Mouse (Mus musculus): Measurements from ENCODE around the gene Gm27021. TPM values are rescaled to one million over a fixed set of nuclear protein-coding genes. Genes with fewer than 3 reads are reported as not detected.

The Gm27021 gene
- polyA plus RNA-seq, 1 experiment from 2014 or later: 2.0 TPM

DNA sequence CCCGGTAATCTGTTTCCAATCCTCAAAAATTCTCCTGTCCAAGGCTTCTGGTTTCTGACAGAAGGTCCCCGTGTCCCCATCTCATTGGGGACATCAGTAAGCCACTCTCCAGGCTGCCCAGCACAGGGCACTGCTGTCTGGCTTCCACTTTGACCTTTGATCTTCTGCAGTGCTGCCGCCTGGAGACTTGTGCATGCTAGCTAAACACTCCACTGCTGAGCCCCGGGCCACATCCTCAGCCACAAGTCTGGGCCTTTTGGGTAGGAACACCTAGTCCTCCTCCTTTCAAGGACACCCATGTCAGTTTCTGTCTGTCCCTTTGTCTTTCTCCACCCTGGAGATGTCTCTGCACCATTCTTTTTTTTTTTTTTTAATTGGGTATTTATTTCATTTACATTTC lies 25.1 kb upstream of the Gm27021 start:
- no peak overlapping the region for H3K9ac ChIP-seq (ENCODE audit: low read depth, low read length)
- H3K27me3 ChIP-seq (ENCODE audit: control insufficient read depth, insufficient read depth, low read length): peaks cover 10% of the 10 kb centered on the region; the same call in 1 of the 2 replicates
- no peaks in the 10 kb centered on the region for H3K36me3 ChIP-seq (ENCODE audit: control insufficient read depth, insufficient read depth, low read length)
- no peak overlapping the region for H3K4me2 ChIP-seq
- no peak overlapping the region for H3K4me3 ChIP-seq (ENCODE audit: low read depth, low read length)
- H3K4me1 ChIP-seq (ENCODE audit: control insufficient read depth, insufficient read depth, low read length): peaks cover 14% of the 10 kb centered on the region
- H3K9me3 ChIP-seq (replicated peaks; ENCODE audit: control insufficient read depth, low read length): no peaks in the 10 kb centered on the region
- ATAC-seq (replicated peaks; ENCODE audit: insufficient number of reproducible peaks, low FRiP score, low TSS enrichment): no peak
- 49% methylated on average over 4 of the region's 4 CpGs for WGBS (ENCODE audit: insufficient replicate concordance)
- no peak overlapping the region for H3K27ac ChIP-seq (ENCODE audit: low read depth, low read length)

DNA sequence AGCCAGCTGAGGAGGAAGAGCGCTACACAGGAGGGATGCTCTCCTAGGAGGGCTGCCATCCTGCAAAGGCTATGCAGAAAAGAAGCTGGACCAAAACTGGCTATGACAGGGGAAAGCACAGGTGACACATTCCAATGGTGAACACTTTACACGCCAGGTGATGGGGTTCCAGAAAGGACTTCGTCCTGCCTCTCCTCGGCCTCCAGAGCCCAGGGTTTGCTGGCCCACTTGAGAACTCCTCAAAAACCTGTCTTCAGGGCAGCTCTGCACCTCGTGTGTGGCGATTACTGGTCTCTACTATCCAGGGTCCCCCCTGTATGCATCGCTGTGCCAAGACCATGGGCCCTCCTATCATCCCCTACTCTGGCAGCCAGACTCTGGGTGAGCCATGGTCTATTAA lies 20.6 kb upstream of the Gm27021 start:
- H3K36me3 ChIP-seq (ENCODE audit: control insufficient read depth, insufficient read depth, low read length): no peaks in the 10 kb centered on the region
- H3K9ac ChIP-seq (ENCODE audit: low read depth, low read length): no peak overlapping the region
- H3K9me3 ChIP-seq (replicated peaks; ENCODE audit: control insufficient read depth, low read length): no peaks in the 10 kb centered on the region
- H3K4me1 ChIP-seq (ENCODE audit: control insufficient read depth, insufficient read depth, low read length): no peaks in the 10 kb centered on the region; the same call in 1 of the 2 replicates
- WGBS (ENCODE audit: insufficient replicate concordance): 81% methylated on average over 7 of the region's 7 CpGs
- peaks cover 10% of the 10 kb centered on the region; the same call in 1 of the 2 replicates for H3K27me3 ChIP-seq (ENCODE audit: control insufficient read depth, insufficient read depth, low read length)
- no peak for ATAC-seq (replicated peaks; ENCODE audit: insufficient number of reproducible peaks, low FRiP score, low TSS enrichment)
- no peak overlapping the region for H3K4me2 ChIP-seq
- H3K27ac ChIP-seq (ENCODE audit: low read depth, low read length): no peak overlapping the region
- no peak overlapping the region for H3K4me3 ChIP-seq (ENCODE audit: low read depth, low read length)

DNA sequence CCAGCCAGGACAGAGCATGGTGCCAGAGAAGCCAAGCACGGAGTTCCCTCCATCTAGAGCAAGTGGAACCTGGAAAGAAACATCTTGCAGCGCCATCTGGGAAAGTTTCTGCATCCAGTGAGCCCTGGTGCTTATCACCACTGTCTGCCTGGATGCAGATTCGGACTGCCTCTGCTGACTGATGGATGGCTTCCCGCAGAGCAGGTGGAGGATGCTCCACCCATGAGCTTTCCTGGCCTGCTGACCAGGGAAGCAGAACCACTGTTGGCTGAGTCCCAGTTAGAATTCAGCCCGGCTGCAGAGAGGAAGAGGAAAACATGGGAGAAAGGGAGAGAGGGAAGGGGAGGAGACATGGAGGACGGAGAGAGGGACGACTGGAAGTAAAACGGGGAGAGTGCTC lies 19.9 kb upstream of the Gm27021 start:
- WGBS (ENCODE audit: insufficient replicate concordance): 50% methylated on average over 8 of the region's 8 CpGs
- H3K4me2 ChIP-seq: no peak overlapping the region
- no peak overlapping the region for H3K4me3 ChIP-seq (ENCODE audit: low read depth, low read length)
- no peaks in the 10 kb centered on the region for H3K36me3 ChIP-seq (ENCODE audit: control insufficient read depth, insufficient read depth, low read length)
- H3K27me3 ChIP-seq (ENCODE audit: control insufficient read depth, insufficient read depth, low read length): peaks cover 10% of the 10 kb centered on the region; the same call in 1 of the 2 replicates
- no peaks in the 10 kb centered on the region for H3K9me3 ChIP-seq (replicated peaks; ENCODE audit: control insufficient read depth, low read length)
- no peaks in the 10 kb centered on the region; the same call in 1 of the 2 replicates for H3K4me1 ChIP-seq (ENCODE audit: control insufficient read depth, insufficient read depth, low read length)
- no peak overlapping the region for H3K9ac ChIP-seq (ENCODE audit: low read depth, low read length)
- H3K27ac ChIP-seq (ENCODE audit: low read depth, low read length): no peak overlapping the region
- no peak for ATAC-seq (replicated peaks; ENCODE audit: insufficient number of reproducible peaks, low FRiP score, low TSS enrichment)

DNA sequence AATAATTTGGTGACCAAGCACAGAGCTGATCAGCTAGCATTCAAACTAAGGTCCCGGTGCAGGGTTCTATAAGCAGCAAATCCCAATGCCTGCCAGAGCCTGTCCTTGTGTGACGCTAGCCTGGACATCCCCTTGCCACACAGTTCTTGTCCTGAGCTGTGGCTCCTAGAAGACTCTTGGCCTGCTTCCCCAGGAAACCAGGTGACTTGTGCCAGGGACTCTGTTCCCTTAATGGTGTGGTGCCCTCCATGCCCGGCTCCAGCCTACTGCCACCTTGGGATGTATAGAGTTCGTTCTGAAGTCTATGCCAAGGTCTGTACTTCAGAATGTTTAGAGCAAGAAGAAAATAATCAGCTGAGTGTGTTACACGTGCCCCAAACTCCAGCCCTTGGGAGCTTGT lies 18.7 kb upstream of the Gm27021 start:
- 79% methylated on average over 5 of the region's 5 CpGs for WGBS (ENCODE audit: insufficient replicate concordance)
- Histone ChIP-seq H3K27ac (ENCODE audit: low read depth, low read length) (no peak overlapping the region), H3K4me1 (ENCODE audit: control insufficient read depth, insufficient read depth, low read length) (no peaks in the 10 kb centered on the region; the same call in 1 of the 2 replicates), H3K9ac (ENCODE audit: low read depth, low read length) (no peak overlapping the region), H3K4me2 (no peak overlapping the region), H3K36me3 (ENCODE audit: control insufficient read depth, insufficient read depth, low read length) (no peaks in the 10 kb centered on the region), H3K27me3 (ENCODE audit: control insufficient read depth, insufficient read depth, low read length) (peaks cover 10% of the 10 kb centered on the region; the same call in 1 of the 2 replicates), H3K9me3 (replicated peaks; ENCODE audit: control insufficient read depth, low read length) (no peaks in the 10 kb centered on the region), H3K4me3 (ENCODE audit: low read depth, low read length) (no peak overlapping the region)
- no peak for ATAC-seq (replicated peaks; ENCODE audit: insufficient number of reproducible peaks, low FRiP score, low TSS enrichment)

DNA sequence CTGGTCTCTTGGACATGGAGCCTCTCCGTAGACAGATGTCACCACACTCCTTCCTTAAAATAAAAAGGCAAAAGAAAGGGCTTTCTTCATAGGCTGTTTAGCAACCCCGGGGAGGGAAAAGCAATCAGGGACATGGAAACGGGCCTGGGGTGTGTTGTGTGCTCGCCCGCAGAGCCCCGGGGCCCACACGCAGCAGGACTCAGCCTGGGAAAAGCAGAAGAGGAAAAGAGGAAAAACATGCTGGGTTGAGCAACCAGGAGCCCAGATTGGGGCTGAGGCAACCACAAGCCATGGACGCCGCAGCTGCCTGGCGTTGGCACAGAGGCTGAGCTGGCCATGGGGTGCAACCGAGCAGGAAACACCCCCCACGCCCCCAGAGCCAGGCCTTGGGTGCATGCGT lies 18.2 kb upstream of the Gm27021 start:
- no peaks in the 10 kb centered on the region; the same call in 1 of the 2 replicates for H3K4me1 ChIP-seq (ENCODE audit: control insufficient read depth, insufficient read depth, low read length)
- no peak overlapping the region for H3K9ac ChIP-seq (ENCODE audit: low read depth, low read length)
- WGBS (ENCODE audit: insufficient replicate concordance): 81% methylated on average over 13 of the region's 13 CpGs
- H3K36me3 ChIP-seq (ENCODE audit: control insufficient read depth, insufficient read depth, low read length): no peaks in the 10 kb centered on the region
- no peak overlapping the region for H3K4me3 ChIP-seq (ENCODE audit: low read depth, low read length)
- no peak overlapping the region for H3K4me2 ChIP-seq
- ATAC-seq (replicated peaks; ENCODE audit: insufficient number of reproducible peaks, low FRiP score, low TSS enrichment): no peak
- H3K9me3 ChIP-seq (replicated peaks; ENCODE audit: control insufficient read depth, low read length): no peaks in the 10 kb centered on the region
- H3K27me3 ChIP-seq (ENCODE audit: control insufficient read depth, insufficient read depth, low read length): peaks cover 12% of the 10 kb centered on the region
- H3K27ac ChIP-seq (ENCODE audit: low read depth, low read length): no peak overlapping the region

DNA sequence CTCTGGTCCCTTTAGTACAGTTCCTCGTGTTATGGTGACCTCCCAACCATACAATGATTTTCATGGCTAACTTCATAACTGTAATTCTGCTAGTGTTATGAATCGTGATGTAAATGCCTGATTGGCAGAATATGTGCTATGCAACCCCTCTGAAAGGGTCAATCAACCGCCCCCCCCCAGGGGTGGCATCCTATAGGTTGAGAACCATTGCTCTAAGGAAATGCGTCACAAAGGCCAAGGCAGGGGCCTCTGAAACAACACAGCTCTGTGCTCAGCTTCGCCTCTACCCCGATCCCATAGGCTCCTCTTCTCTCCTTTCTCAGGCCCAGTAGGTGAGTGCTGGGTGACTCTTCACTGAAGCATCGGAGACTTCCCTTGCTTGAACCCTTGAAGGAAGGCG lies 17.7 kb upstream of the Gm27021 start:
- Histone ChIP-seq H3K9ac (ENCODE audit: low read depth, low read length) (no peak overlapping the region), H3K4me1 (ENCODE audit: control insufficient read depth, insufficient read depth, low read length) (no peaks in the 10 kb centered on the region; the same call in 1 of the 2 replicates), H3K27me3 (ENCODE audit: control insufficient read depth, insufficient read depth, low read length) (peaks cover 12% of the 10 kb centered on the region), H3K36me3 (ENCODE audit: control insufficient read depth, insufficient read depth, low read length) (no peaks in the 10 kb centered on the region), H3K9me3 (replicated peaks; ENCODE audit: control insufficient read depth, low read length) (no peaks in the 10 kb centered on the region), H3K27ac (ENCODE audit: low read depth, low read length) (no peak overlapping the region), H3K4me3 (ENCODE audit: low read depth, low read length) (no peak overlapping the region), H3K4me2 (no peak overlapping the region)
- WGBS (ENCODE audit: insufficient replicate concordance): 82% methylated on average over 8 of the region's 8 CpGs
- ATAC-seq (replicated peaks; ENCODE audit: insufficient number of reproducible peaks, low FRiP score, low TSS enrichment): no peak

DNA sequence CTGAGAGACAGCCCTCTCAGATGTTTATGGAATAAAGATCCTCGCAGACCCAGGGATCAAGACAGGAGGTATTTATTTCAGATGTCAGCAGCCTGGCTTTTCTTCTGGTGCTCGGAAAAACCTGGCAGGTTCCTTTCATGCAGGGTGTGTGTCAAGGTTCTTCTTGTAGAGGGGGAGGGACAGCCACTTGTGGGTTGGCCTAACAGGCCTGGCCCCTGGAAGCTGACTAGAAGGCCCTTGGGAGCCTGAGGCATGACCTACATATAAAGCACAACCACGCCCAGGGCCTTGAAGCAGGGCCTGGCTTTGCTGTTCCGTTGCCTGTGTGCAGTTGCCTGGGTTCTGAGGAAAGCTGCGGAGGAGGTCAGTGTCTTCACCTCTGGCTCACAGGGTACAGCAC lies 17.2 kb upstream of the Gm27021 start:
- H3K27ac ChIP-seq (ENCODE audit: low read depth, low read length): no peak overlapping the region
- no peak for ATAC-seq (replicated peaks; ENCODE audit: insufficient number of reproducible peaks, low FRiP score, low TSS enrichment)

DNA sequence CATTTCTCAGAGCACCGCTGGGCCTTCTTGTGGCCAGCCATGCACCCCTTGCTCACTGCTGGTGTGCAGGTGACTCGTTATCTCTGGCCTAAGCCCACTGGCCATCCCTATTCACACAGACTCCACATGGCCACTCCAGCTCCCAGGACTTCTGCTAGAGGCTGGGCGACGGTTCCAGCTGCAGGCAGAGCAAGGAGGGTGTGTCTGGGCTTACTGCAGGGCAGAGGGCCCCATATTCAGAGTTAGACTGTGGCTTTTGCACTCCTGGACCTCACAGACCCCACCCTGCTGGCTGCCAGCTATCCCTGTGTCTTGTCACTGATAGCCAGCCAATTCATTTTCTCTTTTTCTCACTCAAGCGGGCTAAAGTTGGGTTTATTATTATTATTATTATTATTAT lies 16.2 kb upstream of the Gm27021 start:
- Histone ChIP-seq H3K4me1 (ENCODE audit: control insufficient read depth, insufficient read depth, low read length) (no peaks in the 10 kb centered on the region; the same call in 1 of the 2 replicates), H3K4me3 (ENCODE audit: low read depth, low read length) (no peak overlapping the region), H3K4me2 (no peak overlapping the region), H3K9ac (ENCODE audit: low read depth, low read length) (no peak overlapping the region), H3K27ac (ENCODE audit: low read depth, low read length) (no peak overlapping the region), H3K9me3 (replicated peaks; ENCODE audit: control insufficient read depth, low read length) (no peaks in the 10 kb centered on the region), H3K36me3 (ENCODE audit: control insufficient read depth, insufficient read depth, low read length) (no peaks in the 10 kb centered on the region), H3K27me3 (ENCODE audit: control insufficient read depth, insufficient read depth, low read length) (peaks cover 12% of the 10 kb centered on the region)
- 57% methylated on average over 5 of the region's 5 CpGs for WGBS (ENCODE audit: insufficient replicate concordance)
- ATAC-seq (replicated peaks; ENCODE audit: insufficient number of reproducible peaks, low FRiP score, low TSS enrichment): no peak

More for the DNA sequence above, 17.2 kb upstream of the Gm27021 start:
- Histone ChIP-seq H3K9me3 (replicated peaks; ENCODE audit: control insufficient read depth, low read length) (no peaks in the 10 kb centered on the region), H3K4me1 (ENCODE audit: control insufficient read depth, insufficient read depth, low read length) (no peaks in the 10 kb centered on the region; the same call in 1 of the 2 replicates), H3K4me3 (ENCODE audit: low read depth, low read length) (no peak overlapping the region), H3K27me3 (ENCODE audit: control insufficient read depth, insufficient read depth, low read length) (peaks cover 12% of the 10 kb centered on the region), H3K36me3 (ENCODE audit: control insufficient read depth, insufficient read depth, low read length) (no peaks in the 10 kb centered on the region), H3K4me2 (no peak overlapping the region), H3K9ac (ENCODE audit: low read depth, low read length) (no peak overlapping the region)
- 62% methylated on average over 5 of the region's 5 CpGs for WGBS (ENCODE audit: insufficient replicate concordance)

DNA sequence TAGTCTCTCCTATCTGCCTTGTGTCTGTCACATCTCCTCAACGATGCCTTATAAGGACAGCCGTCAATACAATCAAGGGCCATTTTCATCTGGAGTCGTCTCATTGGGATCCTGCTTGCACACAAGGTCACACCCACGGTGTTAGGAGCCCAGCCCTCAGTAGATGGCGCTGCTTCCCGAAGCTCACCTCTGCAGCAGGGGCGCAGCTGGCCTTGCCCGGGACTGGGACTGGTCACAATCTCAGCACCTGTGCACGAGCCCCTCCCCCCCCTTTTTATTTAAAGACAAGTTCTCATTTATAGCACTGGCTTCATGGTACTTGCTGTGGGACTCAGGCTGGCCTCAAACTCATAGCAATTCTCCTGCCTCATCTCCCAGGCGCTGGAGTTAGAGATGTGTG lies 15.7 kb upstream of the Gm27021 start:
- H3K27me3 ChIP-seq (ENCODE audit: control insufficient read depth, insufficient read depth, low read length): peaks cover 8% of the 10 kb centered on the region
- 16% methylated on average over 10 of the region's 10 CpGs for WGBS (ENCODE audit: insufficient replicate concordance)
- H3K9me3 ChIP-seq (replicated peaks; ENCODE audit: control insufficient read depth, low read length): no peaks in the 10 kb centered on the region
- no peak overlapping the region for H3K27ac ChIP-seq (ENCODE audit: low read depth, low read length)
- no peaks in the 10 kb centered on the region; the same call in 1 of the 2 replicates for H3K4me1 ChIP-seq (ENCODE audit: control insufficient read depth, insufficient read depth, low read length)
- H3K36me3 ChIP-seq (ENCODE audit: control insufficient read depth, insufficient read depth, low read length): no peaks in the 10 kb centered on the region
- H3K4me2 ChIP-seq: no peak overlapping the region
- H3K4me3 ChIP-seq (ENCODE audit: low read depth, low read length): no peak overlapping the region
- no peak overlapping the region for H3K9ac ChIP-seq (ENCODE audit: low read depth, low read length)
- no peak for ATAC-seq (replicated peaks; ENCODE audit: insufficient number of reproducible peaks, low FRiP score, low TSS enrichment)

Measured in heart, embryonic 11.5 days (tissue).